Mouse (Mus musculus) monocyte, adult 2 months (primary cell): ENCODE measurements around the gene Amdhd2.

Source experiments
- DNase-seq, 2 experiments: peaks; one replicate each; pipeline ENCODE4 v3.0.0; 2022; ENCODE audit warnings: low spot score in 2 of 2, low read depth in 1 of 2

The Amdhd2 gene

DNA sequence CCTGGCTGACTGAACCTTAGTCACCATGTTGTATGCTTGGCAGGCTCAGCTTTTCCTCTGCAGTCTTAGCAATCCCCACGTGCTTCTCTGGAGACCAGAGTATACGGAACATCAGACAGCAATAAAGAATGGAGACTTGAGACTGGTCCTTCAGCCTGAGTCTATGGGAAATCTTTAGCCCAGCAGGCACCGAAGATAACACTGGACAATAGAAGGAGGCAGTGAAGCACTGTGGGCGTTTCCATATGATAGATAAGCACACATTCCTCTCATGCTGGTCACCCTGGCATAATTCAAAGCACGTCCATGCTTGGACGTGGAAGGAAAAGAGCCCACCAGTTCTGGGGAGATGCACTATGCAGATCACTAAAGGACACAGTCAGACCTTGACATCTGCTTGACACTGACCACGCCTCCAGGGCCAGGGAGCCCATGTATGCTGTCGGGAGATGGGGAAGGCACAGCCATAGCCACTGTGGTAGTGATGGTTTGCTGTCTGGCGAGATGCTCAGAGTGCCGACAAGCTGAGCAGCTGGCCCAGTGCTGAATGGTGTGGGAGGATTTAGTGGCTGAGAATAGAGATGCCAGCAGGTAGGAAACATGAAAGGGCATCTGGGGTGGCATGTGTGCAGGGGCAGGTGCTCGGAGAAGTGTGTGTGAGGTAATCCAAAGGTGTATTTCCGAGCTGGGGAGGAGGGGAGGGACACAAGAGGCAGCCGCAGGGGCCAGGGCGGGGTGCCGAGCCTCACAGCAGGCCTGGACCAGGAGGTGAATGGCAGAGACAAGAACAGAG lies 33.7 kb upstream of the Amdhd2 start:
- no peak for DNase-seq

DNA sequence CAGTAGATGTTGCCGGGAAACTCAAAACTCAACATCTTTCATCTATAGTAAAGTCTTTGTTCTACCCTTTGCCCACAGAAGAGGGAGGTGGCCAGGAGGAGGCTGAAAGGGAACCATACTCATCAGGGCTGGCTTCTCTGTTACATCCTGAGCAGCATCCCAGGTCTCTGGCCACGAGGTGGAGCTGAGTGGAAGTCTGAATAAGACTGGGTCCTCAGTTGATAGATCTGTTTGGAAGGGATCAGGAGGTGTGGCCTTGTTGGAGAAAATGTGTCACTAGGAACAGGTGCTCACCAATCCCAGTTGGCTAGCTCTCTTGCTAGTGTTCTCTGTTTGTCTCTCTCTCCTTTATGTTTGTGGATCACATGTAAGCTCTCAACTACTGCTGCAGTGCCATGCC lies 31.8 kb upstream of the Amdhd2 start:
- DNase-seq: no peak

DNA sequence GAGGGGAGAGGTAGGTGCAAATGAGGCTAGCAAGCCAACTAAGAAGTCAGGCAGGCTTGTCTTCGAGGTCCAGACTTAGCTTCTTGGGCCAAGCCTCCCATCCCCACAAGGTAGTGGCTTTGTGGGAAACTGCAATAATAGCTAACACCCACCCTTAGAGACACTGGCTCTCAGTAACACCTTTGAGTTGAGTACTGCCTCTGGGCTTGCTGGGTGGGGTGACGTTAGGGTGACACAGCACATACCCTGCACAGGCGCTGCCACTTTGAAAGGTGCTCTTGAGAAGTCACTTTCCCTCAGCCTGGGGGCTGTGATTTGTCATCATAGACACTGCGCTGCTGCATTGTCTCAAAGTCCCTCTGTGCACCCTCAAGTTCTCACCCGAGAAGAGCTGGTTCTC lies 30.2 kb upstream of the Amdhd2 start:
- DNase-seq: no peak

DNA sequence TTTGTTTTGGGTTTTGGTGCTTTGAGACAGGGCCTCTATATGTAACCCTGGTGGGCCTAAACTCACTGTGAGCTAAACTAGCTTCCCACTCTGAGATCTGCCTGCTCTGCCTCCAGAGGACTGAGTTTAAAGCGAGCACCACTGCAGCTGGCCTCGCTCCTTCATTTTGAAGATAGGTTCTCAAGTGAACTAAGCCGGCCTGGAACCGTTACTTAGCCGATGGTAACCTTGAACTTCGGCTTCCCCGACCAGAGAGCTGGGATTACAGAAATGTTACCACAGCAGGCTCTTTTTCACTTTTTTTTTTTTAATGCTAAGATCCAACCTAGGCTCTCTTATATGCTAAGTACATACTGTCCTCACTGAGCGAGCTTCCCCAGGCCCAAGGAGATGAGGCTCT lies 29.7 kb upstream of the Amdhd2 start:
- DNase-seq: no peak

DNA sequence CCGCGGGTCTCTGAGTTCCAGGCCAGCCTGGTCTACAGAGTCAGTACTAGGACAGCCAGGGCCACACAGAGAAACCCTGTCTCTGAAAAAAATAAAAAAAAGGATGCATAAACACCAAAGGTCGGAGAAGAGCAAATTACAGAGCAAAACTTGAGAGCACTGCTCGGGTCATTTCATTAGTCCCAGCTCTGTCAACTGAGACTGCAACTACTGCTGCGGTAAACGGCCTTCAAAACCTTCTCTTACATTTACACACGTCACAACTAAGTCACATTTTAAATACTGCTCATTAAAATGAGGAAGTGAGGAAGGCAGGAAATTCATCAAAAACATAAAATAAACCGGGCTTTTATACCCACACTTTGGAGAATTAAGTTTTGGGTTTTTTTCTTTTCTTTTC lies 29.3 kb upstream of the Amdhd2 start:
- no peak for DNase-seq

DNA sequence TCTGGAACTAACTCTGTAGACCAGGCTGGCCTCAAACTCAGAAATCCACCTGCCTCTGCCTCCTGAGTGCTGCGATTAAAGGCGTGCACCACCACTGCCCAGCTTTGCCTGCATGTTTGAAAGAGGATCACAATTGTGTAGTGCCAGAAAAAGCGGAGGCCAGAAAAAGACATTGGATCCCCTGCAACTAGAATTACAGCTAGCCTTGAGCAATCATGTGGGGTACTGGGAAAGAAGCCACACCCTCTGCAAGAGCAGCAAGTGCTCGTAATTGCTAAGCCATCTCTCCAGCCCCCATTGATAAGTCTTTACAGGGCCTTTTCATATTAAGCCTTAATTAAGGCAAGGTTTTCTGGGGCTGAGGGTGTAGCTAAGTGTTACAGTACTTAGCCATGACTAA lies 27.9 kb upstream of the Amdhd2 start:
- DNase-seq: no peak

DNA sequence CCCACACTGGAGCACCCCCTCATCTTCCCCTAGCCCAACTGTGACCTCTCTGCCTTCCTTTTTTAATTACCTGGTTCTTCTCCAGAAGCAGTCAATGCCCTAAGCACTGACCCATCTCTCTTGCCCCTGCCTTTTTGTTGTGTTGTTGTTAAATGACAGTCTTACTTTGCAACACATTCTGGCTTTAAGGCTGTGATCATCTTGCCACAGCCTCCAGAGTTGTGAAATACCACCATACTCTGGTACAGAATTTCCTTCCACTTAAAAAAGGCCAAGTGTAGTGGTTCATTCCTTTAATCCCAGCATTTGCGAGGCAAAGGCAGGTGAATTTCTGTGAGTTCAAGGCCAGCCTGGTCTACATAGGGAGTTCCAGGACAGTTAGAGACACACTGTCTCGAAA lies 27.4 kb upstream of the Amdhd2 start:
- DNase-seq: no peak

DNA sequence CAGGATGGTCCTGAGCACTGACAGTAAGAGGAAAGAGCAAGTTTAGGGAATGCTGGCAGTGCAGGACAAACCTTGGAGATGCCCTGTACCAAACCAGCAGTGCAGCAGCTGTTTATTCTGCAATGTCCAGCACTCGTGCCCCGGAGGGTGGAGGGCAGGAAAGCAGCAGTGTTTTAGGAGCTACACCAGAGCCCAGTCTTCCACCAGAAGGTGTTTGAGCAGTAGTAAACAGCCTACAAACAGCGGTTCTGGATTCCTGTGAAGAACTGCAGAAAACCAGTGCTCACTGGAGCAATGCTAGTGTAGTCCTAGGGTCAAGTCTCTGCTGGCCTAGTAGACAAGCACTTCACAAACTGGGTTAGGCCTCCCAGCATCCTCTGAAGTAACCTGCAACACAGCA lies 10.7 kb upstream of the Amdhd2 start:
- DNase-seq: no peak

DNA sequence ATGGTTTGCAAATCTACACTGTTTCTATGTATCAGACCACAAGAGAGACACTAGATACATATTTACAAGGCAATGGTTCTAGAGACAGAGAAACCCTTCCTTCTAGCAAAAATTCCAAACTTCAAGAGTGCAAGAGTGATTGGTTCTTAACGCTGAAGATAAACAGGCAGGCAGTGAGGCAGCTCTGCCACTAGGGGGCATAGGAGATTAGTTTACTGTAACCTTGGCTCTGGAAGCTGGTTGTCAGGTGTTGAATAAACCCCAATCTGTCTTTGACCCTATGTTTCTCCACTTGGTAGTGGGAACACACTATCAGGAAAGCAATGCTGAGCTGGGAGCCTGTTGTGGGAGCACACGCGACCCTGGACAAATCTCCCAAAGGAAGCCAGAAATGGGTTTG lies 9.9 kb upstream of the Amdhd2 start:
- DNase-seq: peak in 1 of 2 experiments; percentile 42

DNA sequence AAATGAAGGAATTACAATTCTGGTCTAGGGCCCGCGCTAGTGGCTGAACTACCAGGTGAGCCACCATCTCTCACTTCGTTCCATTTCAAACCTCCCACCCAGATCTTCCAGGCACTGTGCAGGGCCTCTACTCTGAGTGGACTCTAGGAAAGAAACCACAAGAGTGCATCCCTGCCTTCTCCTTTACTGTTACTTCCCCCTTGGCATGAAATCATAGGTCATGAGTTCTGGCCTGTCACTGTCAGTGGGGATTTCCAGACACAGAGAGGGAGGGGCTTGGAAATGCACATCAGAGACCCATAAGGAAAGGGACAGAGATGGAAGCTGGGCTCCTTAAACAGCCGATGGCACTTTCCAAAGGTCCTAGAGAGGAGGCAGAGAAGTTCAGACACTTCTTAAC lies 8.2 kb upstream of the Amdhd2 start:
- DNase-seq: peak in 1 of 2 experiments; percentile 68

DNA sequence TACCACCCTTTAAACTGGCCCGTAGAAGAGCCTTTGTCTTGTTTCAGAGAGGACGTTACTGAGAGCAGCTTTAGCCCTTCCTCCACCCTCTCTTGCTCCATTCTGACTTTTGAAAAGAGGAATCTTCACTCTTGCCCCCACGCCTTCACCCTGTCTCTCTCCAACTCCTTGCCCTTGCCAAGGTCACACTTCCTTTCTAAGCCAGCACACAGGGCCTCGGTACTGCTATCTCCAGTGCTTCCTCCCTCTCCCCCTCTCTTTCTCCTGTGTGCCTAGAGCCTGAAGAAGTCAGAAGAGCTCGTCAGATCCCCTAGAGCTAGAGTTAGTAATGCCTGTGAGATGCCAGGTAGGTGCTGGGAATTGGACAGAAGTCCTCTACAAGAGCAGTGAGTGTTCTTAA lies 7.2 kb upstream of the Amdhd2 start:
- peak in 1 of 2 experiments; percentile 65 for DNase-seq

DNA sequence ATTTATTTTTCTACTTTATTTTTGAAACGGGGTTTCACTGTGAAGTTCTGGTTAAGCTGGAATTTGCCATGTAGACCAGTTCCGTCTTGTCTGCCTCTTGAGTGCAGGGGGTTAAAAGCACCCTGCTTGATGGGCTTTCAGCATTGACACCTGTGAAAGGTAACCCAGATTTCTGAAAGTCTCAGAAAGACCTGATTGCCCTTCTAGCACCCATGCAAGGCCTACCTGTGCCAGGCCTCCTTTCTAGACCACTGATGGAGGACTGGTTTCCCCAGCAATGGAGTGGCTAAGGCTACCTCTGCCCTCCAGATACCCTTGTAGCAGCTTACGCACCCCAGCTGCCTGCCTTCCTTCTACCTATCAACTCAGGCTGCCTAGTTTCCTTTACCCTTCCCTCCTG lies 6.6 kb upstream of the Amdhd2 start:
- DNase-seq: no peak

DNA sequence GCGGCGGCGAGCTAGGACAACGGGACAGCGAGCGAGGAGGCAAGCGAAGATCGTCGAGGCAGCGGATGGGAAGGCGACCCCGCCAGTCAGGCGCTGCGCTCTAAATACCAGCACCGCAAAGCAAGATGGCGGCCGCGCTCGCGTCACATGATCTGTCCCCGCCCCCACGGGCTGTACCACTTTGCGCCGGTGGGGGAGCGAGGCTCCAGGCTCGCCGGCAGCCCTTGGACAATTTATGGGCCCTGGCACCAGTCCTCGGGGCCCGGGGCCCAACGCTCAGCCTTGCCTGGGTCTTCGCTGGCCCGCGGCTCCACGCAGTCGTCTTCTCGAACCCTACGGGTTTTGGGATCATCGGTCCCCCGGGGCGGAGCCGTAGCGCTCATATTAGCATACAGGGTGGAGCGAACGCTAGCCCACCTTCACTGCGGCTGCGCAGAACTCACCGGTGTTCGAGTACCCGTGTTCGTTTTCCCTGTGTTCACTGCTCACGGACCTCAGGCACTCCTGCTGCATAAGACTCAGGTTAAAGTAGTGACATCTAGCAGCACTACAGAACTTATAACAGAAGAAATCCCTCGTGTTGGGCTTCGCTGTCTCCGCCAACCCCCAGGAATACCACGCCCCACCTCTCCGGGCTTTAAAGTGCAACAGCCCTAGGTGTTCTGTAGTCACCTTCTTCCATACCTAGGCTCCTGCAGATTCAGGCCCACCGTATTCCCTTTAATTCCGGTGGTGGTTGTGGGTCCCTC lies 5.9 kb upstream of the Amdhd2 start, which contains the start of gene Atp6v0c:
Gene Atp6v0c, minus strand, starts transcription at position 386 of the 749 bp plus-strand sequence.
- peak; percentile 81 to 91 for DNase-seq

DNA sequence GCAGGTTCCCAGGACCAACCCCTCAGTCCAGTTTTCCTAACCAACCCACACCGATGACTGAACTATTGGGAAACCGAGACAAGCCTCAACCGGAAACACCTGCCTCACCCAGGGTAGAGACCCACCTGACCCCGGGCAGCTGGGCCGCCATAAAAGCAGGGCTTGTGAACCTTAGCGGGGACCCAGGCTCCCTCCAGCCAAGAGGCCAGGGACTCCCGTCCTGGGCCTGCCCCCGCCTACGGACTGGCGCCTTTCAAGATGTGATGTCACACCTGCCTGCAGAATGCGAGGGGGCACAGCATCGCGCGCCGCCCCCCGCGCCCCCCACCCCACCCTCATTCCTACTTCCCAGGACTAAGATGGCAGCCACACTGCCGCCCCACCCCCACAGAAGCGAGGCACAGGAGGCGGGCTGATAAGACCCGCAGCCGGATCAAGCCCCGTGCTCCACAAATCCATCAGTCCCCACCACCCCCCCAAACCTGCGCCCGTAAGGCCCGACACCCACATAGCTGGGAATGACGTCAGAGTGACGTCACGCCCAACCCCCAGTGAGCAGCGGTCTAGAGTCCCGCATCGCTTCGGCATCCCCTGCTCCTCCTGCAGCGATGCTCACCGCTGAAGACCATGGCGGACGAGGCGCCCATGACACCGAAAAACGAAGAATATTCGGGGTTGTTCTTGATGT lies 5.2 kb upstream of the Amdhd2 start:
- peak in 1 of 2 experiments; percentile 68 for DNase-seq

DNA sequence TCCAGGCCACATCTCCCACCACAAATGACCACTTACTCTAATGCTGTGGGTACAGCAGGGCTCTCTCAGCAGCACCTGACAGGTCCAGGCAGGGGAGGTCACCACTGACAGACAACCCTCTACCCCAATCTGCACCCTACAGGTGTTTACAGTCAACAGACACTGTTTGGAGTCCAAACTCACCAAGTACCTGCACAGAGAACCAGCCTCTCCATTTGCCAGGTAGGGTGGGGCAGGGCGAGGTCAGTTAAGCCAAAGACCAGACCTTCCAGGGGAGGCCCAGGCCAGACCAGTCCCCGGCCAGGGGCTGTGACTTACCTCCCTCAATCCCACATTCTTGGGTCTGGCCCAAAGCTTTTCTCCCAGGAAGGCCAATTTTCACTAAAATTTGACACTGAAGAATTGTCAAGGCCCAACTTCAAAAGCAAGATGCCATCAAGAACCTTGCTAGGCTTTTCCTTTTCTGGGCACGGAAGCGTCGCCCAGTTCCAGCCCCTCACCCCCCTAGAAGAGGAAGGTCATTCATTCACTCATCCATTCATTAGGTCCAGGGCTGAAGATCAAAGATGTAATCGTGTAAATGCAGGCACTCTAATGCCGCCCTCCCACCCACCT lies 4.4 kb upstream of the Amdhd2 start:
- DNase-seq: no peak

DNA sequence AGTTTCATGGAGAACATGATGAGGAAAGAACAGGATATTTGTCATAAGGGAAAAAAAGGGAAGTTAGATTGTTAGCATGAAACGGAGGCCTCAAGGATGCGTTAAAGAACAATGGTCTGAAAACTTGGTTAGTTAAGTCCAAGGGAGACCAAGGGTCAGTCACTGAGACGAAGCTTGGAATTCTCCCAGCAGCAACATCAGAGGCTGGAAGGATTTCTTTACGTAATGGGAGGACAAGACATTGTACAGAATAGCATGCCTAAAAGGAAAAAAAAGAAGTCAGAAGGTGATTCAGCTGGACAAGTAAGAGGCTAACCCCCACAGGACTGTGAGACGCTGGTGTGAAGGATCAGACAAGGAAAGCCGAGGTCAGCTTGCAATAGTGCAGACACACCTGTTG lies 3.6 kb upstream of the Amdhd2 start:
- DNase-seq: no peak

DNA sequence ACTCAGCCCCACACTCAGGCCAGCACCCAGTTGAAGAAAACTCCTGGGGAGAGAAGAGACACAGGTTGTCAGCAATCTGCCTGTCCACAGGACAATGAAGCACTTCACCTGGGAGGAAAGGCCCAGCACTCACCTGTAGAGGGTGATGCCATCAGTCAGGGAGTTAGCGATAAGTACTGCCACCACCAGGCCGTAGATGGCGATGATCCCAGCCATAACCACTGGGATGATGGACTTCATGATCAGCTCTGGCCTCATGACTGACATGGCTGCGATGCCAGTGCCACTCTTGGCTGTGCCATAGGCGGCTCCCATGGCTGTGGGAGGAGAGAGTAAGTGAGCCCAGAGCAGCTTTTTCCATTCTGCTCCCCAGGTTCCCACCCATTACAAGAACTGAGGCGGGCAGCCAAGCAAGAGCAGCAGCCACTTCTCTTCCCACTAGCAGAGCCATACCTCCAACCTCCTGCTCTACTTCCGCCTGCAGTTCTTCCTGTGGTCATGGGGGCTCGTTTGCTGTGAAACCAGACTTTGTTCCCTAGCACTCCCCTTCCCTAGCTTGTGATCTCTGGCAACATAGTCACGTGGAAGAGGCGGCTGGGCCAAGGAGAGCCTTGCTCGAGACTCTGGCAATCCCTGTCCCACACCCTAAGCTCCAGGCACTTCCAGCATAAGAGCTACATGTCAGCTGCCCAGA lies 1.1 kb upstream of the Amdhd2 start:
- peak in 1 of 2 experiments; percentile 58 for DNase-seq

DNA sequence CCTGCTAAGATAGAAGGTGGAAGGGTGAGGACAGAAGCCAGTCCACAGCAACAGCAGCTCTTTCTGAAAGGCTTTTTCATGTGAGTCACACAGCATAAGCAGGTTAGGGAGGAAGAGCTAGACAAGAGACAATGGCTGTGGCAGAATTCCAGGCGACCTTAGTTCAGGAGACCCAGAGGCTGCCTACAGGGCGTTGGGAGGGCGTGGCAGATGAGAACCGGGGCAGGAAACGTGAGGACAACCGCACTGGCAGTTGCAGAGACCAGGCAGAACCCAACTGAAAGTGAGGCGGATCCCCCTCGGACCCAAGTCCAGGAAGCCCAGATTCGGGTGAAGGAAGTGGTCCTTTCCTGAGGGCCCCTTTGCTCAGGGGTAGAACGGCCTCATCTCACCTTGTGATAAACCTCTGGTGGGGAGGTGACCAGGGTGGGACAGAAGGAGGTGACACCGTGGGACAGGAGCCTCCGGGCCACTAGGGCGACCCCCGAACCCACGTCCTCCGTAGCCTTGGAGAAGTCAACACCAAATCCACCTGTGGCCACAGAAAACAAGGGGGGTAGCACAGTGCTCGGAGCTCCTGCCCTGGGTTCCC lies 886 bp downstream of the Amdhd2 start:
- DNase-seq: no peak

DNA sequence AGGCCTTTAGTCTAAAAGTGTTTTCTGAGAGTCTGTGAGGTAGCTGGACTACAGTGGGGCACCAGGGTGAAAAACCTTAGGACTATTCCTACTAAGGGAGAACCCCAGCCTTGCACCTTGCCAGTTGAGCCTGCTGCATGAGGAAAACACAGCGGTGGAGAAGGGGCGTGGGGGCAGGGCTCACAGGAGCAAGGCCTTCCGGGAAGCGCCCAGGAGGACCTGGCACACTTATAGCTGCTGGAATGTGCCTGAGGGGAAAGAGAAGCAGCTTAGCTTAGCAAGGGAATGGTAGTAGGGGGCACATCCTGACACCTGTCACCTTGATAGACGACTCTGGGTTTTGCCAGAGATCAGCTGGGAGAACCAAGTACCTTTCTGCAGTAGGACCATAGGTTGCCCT lies 2.1 kb downstream of the Amdhd2 start:
- no peak for DNase-seq

DNA sequence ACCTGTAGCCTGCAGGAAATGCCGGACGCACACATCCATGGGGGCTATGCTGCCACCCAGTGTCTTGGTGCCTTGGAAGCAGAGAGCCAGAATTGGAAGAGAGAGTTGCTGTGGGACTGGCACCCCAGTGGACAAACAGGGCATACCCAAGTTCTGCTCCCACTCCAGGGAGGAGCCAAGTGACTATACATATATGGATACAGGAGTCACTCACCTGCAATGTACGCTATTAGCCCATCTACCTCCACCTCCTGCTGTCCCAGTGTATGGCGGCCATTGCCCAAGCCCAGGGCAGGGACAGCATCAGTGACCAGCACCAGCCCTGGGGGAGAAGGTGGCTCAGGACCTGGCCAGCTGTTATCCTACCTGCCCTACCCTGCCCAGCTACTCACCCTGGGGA lies 6.0 kb downstream of the Amdhd2 start:
- no peak for DNase-seq

DNA sequence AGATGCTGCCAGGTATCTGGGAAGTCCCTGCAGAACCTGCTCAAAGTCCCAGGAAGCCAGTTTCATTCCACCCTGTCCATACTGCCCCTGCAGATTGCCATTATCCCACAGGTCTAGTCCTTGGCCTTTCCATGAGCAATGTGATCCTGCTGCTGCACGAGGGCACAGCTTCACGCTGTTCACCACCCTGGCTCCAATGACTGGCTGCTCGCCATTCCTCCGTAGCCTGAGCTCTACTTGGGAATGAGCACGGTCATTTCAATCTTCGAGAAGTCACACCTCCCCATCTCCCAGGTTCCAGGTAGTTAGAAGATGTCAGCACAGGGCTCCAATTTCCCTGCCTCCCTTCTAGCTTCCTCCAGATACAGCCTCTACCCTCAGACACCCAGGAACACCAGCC lies 6.4 kb downstream of the Amdhd2 start:
- DNase-seq: no peak
